Comparison of ENCODE assay signal across 24 mouse cellular contexts in genomic region chr1:72000741-72001140, GRCm38 (mm10).
DNase-seq lines count a peak whose midpoint lies in the region; ATAC-seq lines count a peak whose summit lies in the region.
"Had no signal": no experiment of that assay in that cellular context is flagged by ENCODE, and none has a peak within 500 bp of the region (broad histone marks: within the 10 kb centered on the region; RNA-seq: fewer than 3 reads in every experiment).

No protein-coding gene starts in this region.

- no peak overlapping the region for H3K4me3 ChIP-seq in forebrain, embryonic 15.5 days
- H3K4me3 ChIP-seq: forebrain, embryonic 10.5 days; forebrain, embryonic 13.5 days had no signal

- peaks cover 4% of the 10 kb centered on the region; the same call in 1 of the 2 replicates for H3K4me1 ChIP-seq in forebrain, embryonic 15.5 days

- H3K9ac ChIP-seq in forebrain, embryonic 15.5 days (replicated peaks): no peak overlapping the region
- H3K9ac ChIP-seq: forebrain, embryonic 13.5 days; hindbrain, embryonic 14.5 days had no signal

- H3K9me3 ChIP-seq in forebrain, embryonic 15.5 days: no peaks in the 10 kb centered on the region
- H3K9me3 ChIP-seq: forebrain, embryonic 10.5 days; forebrain, embryonic 13.5 days had no signal

- H3K4me2 ChIP-seq in forebrain, embryonic 15.5 days (replicated peaks): no peak overlapping the region
- H3K4me2 ChIP-seq: forebrain, embryonic 13.5 days; heart, embryonic 11.5 days; hindbrain, embryonic 14.5 days had no signal

- 87% methylated on average over 2 of the region's 2 CpGs for WGBS in forebrain, embryonic 15.5 days

- no peaks in the 10 kb centered on the region for H3K27me3 ChIP-seq in forebrain, embryonic 15.5 days
- H3K27me3 ChIP-seq: forebrain, embryonic 13.5 days had no signal

- ATAC-seq in granulocyte monocyte progenitor cell, adult 5-6 weeks (replicated peaks; ENCODE audit: poor library complexity, severe bottlenecking): peak; percentile 94
- peak; percentile 77 for ATAC-seq in megakaryocyte progenitor cell, adult 5-6 weeks (replicated peaks; ENCODE audit: poor library complexity)
- no peak for ATAC-seq in forebrain, embryonic 15.5 days (replicated peaks)
- ATAC-seq: CD4-positive, CD25-positive, alpha-beta regulatory T cell, adult 4 months; forebrain, embryonic 13.5 days; hindbrain, postnatal 0 days; inflammation-experienced regulatory T-cells, adult 6 months; intestine, embryonic 16.5 days had no signal

- no peak overlapping the region for H3K27ac ChIP-seq in forebrain, embryonic 15.5 days (replicated peaks)
- H3K27ac ChIP-seq: forebrain, embryonic 10.5 days; forebrain, embryonic 13.5 days; hindbrain, embryonic 14.5 days; hindbrain, postnatal 0 days had no signal

- peak; percentile 31 for DNase-seq in layer of hippocampus, adult 9-11 months
- DNase-seq in layer of hippocampus, postnatal 36 days: no peak
- no peak for DNase-seq in retina, embryonic 14.5 days (ENCODE audit: low spot score)
- no peak for DNase-seq in cerebellum, postnatal 14 days
- DNase-seq: adrenal gland, adult 8-10 months; adrenal gland, postnatal 25 days; cerebellum, adult 18-20 months; cerebellum, adult 9-10 months; cerebellum, postnatal 25 days; embryo, embryonic 11 days; gastrocnemius, postnatal 25 days; heart, postnatal 10 days; heart, postnatal 36 days had no signal

- no peaks in the 10 kb centered on the region for H3K36me3 ChIP-seq in forebrain, embryonic 15.5 days
- H3K36me3 ChIP-seq: forebrain, embryonic 10.5 days had no signal
